Mouse (Mus musculus): ENCODE results near the gene Lrmda.
"Not testable (repeated sequence)": the region's sequence is repeated elsewhere in the genome, so short reads cannot be mapped to it uniquely, and the experiment has no call there.

Gene Lrmda

GRCm38 (mm10) chr14:22728611-22729223 lies 709.2 kb downstream of the Lrmda start:
- no peak for DNase-seq (ENCODE audit: low read depth)

- no peak for DNase-seq (ENCODE audit: low read depth)
These were observed 719.1 kb downstream of the Lrmda start for GRCm38 (mm10) chr14:22738603-22739002.

GRCm38 (mm10) chr14:22742527-22742926 lies 723.0 kb downstream of the Lrmda start:
- no peak for DNase-seq (ENCODE audit: low read depth)

- DNase-seq (ENCODE audit: low read depth) = no peak
These were observed 723.8 kb downstream of the Lrmda start for GRCm38 (mm10) chr14:22743264-22743663.

GRCm38 (mm10) chr14:22744701-22745100 lies 725.2 kb downstream of the Lrmda start:
- no peak for DNase-seq (ENCODE audit: low read depth)

DNA sequence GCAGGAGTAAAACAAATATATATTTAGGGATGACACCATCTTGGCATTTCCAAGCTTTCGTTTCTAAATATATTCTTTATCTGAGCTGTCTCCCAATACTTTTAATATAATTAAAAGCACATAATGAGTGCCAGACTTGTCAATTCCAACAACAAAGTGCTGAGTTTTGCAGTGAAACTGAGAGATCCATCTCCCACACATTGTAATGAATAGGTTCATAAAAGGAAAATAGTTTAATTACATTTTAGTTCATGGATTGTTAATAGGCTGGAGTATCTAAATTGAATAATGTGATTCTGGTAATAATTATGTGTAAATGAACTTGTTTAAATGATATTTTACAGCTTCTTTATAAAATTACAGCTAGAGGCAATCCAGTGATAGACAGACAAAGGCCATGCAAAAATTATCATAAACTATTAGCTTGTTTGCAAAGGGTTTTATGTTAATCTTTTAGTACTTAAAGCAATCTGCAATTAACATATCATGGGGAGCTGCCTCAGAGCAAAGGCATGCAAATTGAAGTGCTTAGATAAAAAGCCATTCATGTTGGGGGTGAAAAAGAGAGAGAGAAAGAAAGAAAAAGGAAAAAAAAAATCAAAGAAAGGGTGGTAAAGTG lies 725.9 kb downstream of the Lrmda start:
- no peak for DNase-seq (ENCODE audit: low read depth)

- DNase-seq (ENCODE audit: low read depth) = no peak
These were observed 726.5 kb downstream of the Lrmda start for GRCm38 (mm10) chr14:22745882-22746480.

- DNase-seq (ENCODE audit: low read depth) = no peak
These were observed 728.3 kb downstream of the Lrmda start for GRCm38 (mm10) chr14:22747816-22748215.

DNA sequence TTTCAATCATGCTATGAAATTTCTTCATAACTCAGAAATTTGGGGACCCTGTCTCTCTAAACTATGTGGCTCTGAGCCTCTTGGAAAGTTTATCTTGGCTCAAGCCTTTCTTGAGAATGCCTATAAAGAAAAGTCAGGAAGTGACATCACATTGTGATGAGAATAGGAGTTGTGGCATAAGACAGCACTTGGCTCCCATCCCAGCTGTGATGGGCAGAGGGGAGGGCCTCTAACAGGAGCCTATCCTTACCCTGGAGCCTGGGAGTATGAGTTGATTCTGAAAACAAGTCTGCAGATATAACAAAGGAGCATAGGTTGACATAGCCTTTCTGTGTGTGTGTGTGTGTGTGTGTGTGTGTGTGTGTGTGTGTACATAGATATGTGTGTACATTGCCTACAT lies 730.9 kb downstream of the Lrmda start:
- DNase-seq (ENCODE audit: low read depth) = no peak

DNA sequence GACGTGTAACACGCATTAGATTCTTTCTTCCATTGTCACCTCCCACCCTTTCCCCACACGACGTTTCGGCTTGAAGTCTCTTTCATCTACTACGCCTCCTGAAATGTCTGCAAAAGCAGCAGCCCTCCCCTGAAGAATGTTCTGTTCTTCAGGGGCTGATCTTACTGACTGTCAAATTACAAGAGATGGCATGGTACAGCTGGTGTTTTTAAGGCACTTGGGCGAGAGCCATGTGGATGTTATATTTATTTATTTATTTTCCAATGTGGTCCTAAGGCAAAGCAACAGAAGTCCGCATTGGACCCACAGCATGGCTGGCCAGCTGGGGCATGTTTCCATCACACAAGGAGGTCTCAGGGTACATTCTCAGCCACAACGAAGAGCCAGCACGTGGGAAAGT lies 731.8 kb downstream of the Lrmda start:
- no peak for DNase-seq (ENCODE audit: low read depth)

DNA sequence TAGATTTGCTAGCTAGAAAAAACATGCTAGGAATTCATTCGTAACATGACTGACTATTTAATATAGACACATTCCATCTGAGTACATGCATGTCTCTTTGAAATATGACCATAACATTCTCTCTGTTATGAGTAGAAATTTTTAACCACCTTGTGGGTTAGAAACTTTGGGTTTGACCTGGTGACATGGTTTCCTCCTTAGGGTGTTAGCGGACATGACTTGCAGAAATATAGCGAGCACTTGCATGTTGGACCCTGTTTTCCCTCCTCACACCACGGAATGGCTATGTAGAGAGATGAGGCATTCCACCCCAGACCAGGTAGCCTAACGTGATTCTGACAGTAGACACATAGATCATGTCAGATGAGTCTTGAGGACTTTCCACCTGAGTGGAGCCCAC lies 735.1 kb downstream of the Lrmda start:
- DNase-seq (ENCODE audit: low read depth) = no peak

DNA sequence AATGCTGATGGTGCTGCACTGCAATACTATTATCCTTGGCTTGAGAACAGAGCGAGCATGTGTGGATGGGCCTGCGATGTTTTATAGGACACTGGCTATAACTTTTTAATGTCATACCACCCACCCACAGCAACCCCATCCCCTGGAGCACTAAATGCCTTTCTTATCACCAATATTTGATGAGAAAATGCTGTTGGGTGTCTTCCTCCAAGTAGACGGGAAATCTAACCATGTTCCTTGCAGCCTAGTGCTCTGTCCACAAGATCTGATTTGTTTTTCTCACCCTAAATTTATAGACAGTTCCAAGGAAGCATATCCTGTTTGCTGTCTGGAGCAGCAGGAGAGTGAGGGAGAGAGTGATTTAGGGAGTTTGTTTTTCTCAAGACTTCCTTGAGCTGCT lies 738.0 kb downstream of the Lrmda start:
- DNase-seq (ENCODE audit: low read depth) = no peak

DNA sequence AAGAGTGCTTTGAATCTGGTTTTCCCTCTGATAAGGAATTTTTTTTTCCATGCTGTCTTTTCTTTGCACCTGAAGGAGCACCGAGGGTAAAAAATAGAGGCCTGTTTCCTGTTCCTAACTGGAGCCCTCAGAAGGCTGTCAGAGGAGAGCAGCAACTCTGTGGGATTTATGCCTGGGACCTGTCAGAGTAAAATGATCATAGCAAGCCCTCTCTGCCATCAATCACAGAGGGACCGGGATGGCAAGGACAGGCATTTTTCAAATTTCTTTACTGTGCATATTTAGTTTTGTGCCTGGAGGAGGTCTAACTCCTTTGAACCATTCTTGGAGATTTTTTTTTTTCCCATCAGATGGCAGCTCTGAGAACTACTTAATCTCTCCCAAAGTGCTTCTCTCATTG lies 739.7 kb downstream of the Lrmda start:
- no peak for DNase-seq (ENCODE audit: low read depth)

DNA sequence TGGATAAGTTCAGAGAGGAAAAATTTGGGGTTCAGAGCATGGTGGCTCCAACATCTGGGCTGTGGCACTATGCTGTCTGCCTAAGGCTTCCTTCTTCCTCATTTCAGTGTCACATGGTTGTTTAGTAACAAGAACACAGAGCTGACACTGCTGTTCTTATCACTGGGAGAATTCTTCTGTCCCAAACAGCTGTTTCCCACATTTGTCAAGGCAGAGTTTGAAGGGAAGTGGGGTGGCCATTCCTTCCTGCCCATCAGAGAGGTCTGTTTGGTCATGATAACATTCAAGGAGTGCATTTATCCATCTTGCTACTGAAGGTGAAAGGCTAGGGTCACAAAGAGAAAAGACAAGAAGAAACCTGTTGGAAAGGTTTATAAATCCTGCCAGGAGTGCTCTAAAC lies 740.2 kb downstream of the Lrmda start:
- no peak for DNase-seq (ENCODE audit: low read depth)

GRCm38 (mm10) chr14:22760241-22761039 lies 740.9 kb downstream of the Lrmda start:
- DNase-seq (ENCODE audit: low read depth) = no peak

- no peak for DNase-seq (ENCODE audit: low read depth)
These were observed 762.2 kb downstream of the Lrmda start for GRCm38 (mm10) chr14:22781709-22782108.

- no peak for DNase-seq (ENCODE audit: low read depth)
These were observed 762.9 kb downstream of the Lrmda start for GRCm38 (mm10) chr14:22782365-22782764.

DNA sequence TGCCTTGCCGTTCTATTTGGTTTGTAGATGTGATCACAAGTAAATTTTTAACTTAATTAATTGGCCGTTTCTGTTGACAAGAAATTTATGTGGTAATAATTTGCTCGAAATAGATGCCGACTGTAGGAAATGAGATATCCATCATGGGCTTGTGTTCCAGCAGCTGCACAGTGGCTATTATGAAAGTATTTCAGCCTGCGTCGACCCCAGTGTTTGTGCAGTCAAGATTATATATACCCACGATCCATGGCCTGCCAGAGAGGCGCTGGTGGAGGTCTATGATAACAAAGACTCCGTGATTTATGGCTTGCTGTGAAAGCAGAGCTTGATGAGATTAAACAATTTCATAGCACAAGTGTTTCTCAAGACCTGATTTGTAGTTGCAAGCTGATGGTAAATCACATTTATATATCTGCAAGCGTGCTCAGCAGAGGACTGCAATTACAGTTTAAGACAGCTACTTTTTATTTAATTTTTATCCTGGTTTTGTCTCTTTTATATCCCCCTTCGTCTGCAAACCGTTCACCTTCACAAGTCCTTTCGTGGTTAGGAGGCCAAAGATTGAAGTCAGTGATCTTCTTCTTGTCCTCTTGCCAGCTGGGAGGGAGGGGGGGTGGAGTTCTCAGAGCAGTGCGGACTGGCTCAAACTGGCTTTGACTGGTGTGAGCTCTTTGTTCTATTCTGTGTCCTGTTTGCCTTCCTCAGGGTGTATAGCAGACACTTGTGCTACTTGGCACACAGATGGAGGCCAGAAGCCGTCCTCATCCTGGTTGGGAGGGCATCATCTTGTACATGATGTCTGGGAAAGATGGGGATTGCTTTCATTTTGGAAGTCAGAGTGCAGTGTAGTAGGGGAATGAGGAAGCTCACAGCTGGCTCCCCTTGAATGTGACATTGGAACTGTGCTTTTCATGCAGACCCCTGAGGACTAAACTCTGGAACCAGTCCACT lies 764.0 kb downstream of the Lrmda start:
- no peak for DNase-seq (ENCODE audit: low read depth)

DNA sequence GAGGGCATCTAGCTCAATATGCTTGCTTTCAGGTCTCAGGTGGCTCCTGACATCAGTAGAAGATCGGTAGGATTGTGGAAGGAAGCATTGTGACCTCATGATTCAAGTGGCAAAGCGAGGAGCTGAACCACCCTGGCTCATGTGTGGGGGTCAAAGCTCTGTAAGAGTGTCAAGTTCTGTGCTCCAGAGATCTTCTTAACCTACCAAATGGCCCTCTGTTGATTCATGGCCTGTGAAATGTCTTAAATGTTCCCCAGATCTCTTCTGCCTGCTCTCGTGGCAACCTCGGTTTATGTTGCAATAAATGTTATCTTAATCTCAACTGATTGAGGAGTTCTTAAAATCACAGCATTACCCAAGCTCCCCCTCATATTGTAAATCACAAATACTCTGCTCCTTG lies 780.5 kb downstream of the Lrmda start:
- no peak for DNase-seq (ENCODE audit: low read depth)

GRCm38 (mm10) chr14:22800871-22801636 lies 781.5 kb downstream of the Lrmda start:
- DNase-seq (ENCODE audit: low read depth) = peak; percentile 17

DNA sequence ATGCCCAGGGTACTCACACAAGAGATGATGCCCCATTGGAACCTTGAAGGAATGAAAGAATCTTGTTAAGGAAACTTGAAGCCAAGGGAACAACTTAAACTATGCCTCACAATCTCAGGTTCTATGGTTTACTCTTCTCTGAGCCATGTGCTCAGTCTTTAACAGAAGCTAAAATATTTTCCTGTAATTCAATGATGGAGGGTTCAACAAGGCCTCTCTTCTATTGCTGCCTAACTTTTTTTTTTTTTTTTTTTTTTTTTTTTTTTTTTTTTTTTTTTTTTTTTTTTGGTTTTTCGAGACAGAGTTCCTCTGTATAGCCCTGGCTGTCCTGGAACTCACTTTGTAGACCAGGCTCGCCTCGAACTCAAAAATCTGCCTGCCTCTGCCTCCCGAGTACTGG lies 782.2 kb downstream of the Lrmda start:
- not testable (repeated sequence) for DNase-seq (ENCODE audit: low read depth)
